Mouse (Mus musculus) kidney, postnatal 0 days (tissue): ENCODE results near the gene Gata2. TPM values are rescaled to one million over a fixed set of nuclear protein-coding genes. Genes with fewer than 3 reads are reported as not detected.
"Not testable (repeated sequence)": the region's sequence is repeated elsewhere in the genome, so short reads cannot be mapped to it uniquely, and the experiment has no call there.

Experiments
- ATAC-seq: fragments of 200-750 bp; cut with Nextera tagmentation; replicated peaks from 2 replicates; pipeline ENCODE4 v1.8.0; 2017; ENCODE audit warnings: low read depth, moderate number of reproducible peaks, moderate TSS enrichment, moderate library complexity; ENCODE audit not compliant: low FRiP score
- DNase-seq: peaks from one replicate; pipeline ENCODE4 v3.0.0-alpha.2; 2016; ENCODE audit warnings: low spot score
- H3K27ac ChIP-seq: fragments of 300-500 bp; sonication (generic); 2 replicates; pipeline ENCODE4 v1.5.1; 2014; ENCODE audit warnings: mild to moderate bottlenecking
- H3K27me3 ChIP-seq: fragments of 300-500 bp; sonication (generic); 2 replicates; pipeline ENCODE4 v1.6.1; 2014; ENCODE audit warnings: low read length, mixed read lengths; ENCODE audit not compliant: insufficient read depth
- H3K36me3 ChIP-seq: fragments of 300-500 bp; sonication (generic); 2 replicates; pipeline ENCODE4 v1.6.1; 2014; ENCODE audit warnings: low read length, mixed read lengths; ENCODE audit not compliant: insufficient read depth
- H3K4me1 ChIP-seq: fragments of 300-500 bp; sonication (generic); replicated peaks from 2 replicates; pipeline ENCODE4 v1.6.1; 2014; ENCODE audit warnings: antibody characterized with exemption, low read length, mixed read lengths; ENCODE audit not compliant: insufficient read depth
- H3K4me2 ChIP-seq: fragments of 300-500 bp; sonication (generic); 2 replicates; pipeline ENCODE4 v1.6.1; 2014; ENCODE audit warnings: mild to moderate bottlenecking, low read length, moderate library complexity, mixed read lengths
- H3K4me3 ChIP-seq: fragments of 300-500 bp; sonication (generic); replicated peaks from 2 replicates; pipeline ENCODE4 v1.5.1; 2014; ENCODE audit warnings: low read depth, low read length
- H3K9ac ChIP-seq: fragments of 300-500 bp; sonication (generic); 2 replicates; pipeline ENCODE4 v1.6.1; 2014; ENCODE audit warnings: low read depth, low read length
- H3K9me3 ChIP-seq: fragments of 300-500 bp; sonication (generic); replicated peaks from 2 replicates; pipeline ENCODE4 v1.6.1; 2016; ENCODE audit warnings: low read length, inconsistent platforms, mixed read lengths
- CTCF ChIP-seq: IDR thresholded peaks from 2 replicates; pipeline ENCODE4 v1.5.1; 2016; ENCODE audit warnings: antibody characterized with exemption, low read depth, mild to moderate bottlenecking, moderate library complexity
- WGBS: fragments of 180-500 bp; shearing (Covaris S2); extraction: QIAGEN DNeasy Blood & Tissue Kit; methylation state at CpG from one replicate; pipeline ENCODE4 v1.1.7; 2014; 5-methylcytosine and 5-hydroxymethylcytosine counted together
- polyA plus RNA-seq: library from polyadenylated mRNA; unstranded; fragments of >200 nt; fragmentation: Nextera tagmentation; extraction: Ambion mirVana; gene quantifications from 2 replicates; pipeline ENCODE4 v1.2.1, GENCODE M21; 2015

Gata2 gene
- polyA plus RNA-seq, 1 experiment from 2014 or later, result 64.3 TPM

- TF ChIP-seq CTCF, result no peak
- no peak overlapping the region for H3K27ac ChIP-seq
Measured at GRCm38 (mm10) chr6:88152979-88153378, 40.7 kb upstream of the Gata2 start.

GRCm38 (mm10) chr6:88155614-88156013 is 38.1 kb upstream of the Gata2 start:
- H3K9ac ChIP-seq, DNase-seq, H3K27ac ChIP-seq, H3K9me3 ChIP-seq, H3K36me3 ChIP-seq, ATAC-seq, H3K27me3 ChIP-seq, H3K4me1 ChIP-seq, H3K4me3 ChIP-seq, H3K4me2 ChIP-seq: not testable (repeated sequence)
- WGBS, result 85% methylated on average over 6 of the region's 6 CpGs

More at GRCm38 (mm10) chr6:88152979-88153378, 40.7 kb upstream of the Gata2 start:
- Histone ChIP-seq H3K9me3 (no peaks in the 10 kb centered on the region), H3K4me1 (no peaks in the 10 kb centered on the region), H3K4me2 (no peak overlapping the region), H3K9ac (no peak overlapping the region), H3K36me3 (no peaks in the 10 kb centered on the region), H3K27me3 (no peaks in the 10 kb centered on the region), H3K4me3 (no peak overlapping the region)
- ATAC-seq (no peak), DNase-seq (no peak)
- WGBS, result 57% methylated on average over 6 of the region's 6 CpGs

GRCm38 (mm10) chr6:88158790-88159189 is 34.9 kb upstream of the Gata2 start:
- DNase-seq (no peak), ATAC-seq (no peak)
- 88% methylated on average over 5 of the region's 5 CpGs for WGBS
- no peaks in the 10 kb centered on the region for H3K27me3 ChIP-seq
- no peaks in the 10 kb centered on the region for H3K4me1 ChIP-seq
- H3K36me3 ChIP-seq, result no peaks in the 10 kb centered on the region
- H3K27ac ChIP-seq, result no peak overlapping the region
- H3K4me3 ChIP-seq, result no peak overlapping the region
- TF ChIP-seq CTCF, result no peak
- H3K9ac ChIP-seq, result no peak overlapping the region
- no peak overlapping the region for H3K4me2 ChIP-seq
- H3K9me3 ChIP-seq, result no peaks in the 10 kb centered on the region

- no peak for DNase-seq
- no peak overlapping the region for H3K4me3 ChIP-seq
- no peaks in the 10 kb centered on the region for H3K4me1 ChIP-seq
- WGBS, result 96% methylated on average over 9 of the region's 9 CpGs
- H3K9me3 ChIP-seq, result no peaks in the 10 kb centered on the region
- no peak overlapping the region for H3K9ac ChIP-seq
- ATAC-seq, result no peak
- no peaks in the 10 kb centered on the region for H3K27me3 ChIP-seq
- H3K36me3 ChIP-seq, result no peaks in the 10 kb centered on the region
- no peak overlapping the region for H3K4me2 ChIP-seq
- TF ChIP-seq CTCF, result no peak
- H3K27ac ChIP-seq, result no peak overlapping the region
Measured at GRCm38 (mm10) chr6:88166054-88166453, 27.6 kb upstream of the Gata2 start.

DNA sequence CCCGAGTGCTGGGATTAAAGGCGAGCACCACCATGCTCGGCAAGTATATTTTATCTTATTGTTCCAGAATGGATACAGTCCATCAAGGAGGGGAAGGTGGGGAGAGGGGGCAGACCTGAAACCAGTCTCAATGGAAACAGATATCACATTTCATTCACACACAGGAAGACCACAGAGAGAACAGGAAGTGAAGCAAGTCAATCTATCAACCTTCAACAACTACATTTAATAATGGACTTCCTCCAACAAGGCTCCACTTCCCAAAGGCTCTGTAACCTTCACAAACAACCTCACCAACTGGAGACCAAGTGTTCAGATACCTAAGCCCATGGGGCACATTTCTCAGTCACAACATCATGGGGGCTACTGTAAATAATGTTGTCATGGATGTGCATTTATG is 19.5 kb upstream of the Gata2 start:
- no peaks in the 10 kb centered on the region for H3K4me1 ChIP-seq
- no peak overlapping the region for H3K9ac ChIP-seq
- no peak for TF ChIP-seq CTCF
- no peak overlapping the region for H3K27ac ChIP-seq
- H3K27me3 ChIP-seq, result no peaks in the 10 kb centered on the region
- H3K9me3 ChIP-seq, result no peaks in the 10 kb centered on the region
- H3K4me2 ChIP-seq, result no peak overlapping the region
- ATAC-seq, result no peak
- WGBS, result 90% methylated on average over 3 of the region's 3 CpGs
- no peaks in the 10 kb centered on the region for H3K36me3 ChIP-seq
- no peak for DNase-seq
- no peak overlapping the region for H3K4me3 ChIP-seq

- Histone ChIP-seq H3K36me3 (no peaks in the 10 kb centered on the region), H3K4me1 (no peaks in the 10 kb centered on the region), H3K4me3 (no peak overlapping the region), H3K27ac (no peak overlapping the region), H3K27me3 (no peaks in the 10 kb centered on the region), H3K9me3 (no peaks in the 10 kb centered on the region), H3K4me2 (no peak overlapping the region), H3K9ac (no peak overlapping the region)
- no peak for ATAC-seq
- TF ChIP-seq CTCF, result no peak
- no peak for DNase-seq
- WGBS, result 92% methylated on average over 2 of the region's 2 CpGs
Measured at GRCm38 (mm10) chr6:88174676-88175075, 19.0 kb upstream of the Gata2 start.

DNA sequence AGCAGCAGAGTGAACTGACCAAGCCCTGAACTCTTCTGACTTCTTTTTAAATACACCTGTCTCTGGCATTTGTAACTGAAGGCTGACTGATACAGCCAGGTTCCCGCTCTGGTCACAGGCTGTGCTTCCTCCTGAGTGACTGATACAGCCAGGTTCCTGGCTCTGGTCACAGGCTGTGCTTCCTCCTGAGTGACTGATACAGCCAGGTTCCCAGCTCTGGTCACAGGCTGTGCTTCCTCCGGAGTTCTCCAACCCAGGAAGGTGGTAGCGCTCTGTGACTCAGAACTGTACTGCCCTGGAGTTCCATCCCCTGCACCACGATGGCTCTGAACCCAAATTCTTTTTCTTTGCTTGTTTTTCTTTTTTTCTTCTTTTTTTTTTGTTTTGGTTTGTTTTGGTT is 9.0 kb upstream of the Gata2 start:
- no peak for TF ChIP-seq CTCF
- Histone ChIP-seq H3K27ac (no peak overlapping the region), H3K36me3 (no peaks in the 10 kb centered on the region), H3K9ac (no peak overlapping the region), H3K27me3 (peaks cover 16% of the 10 kb centered on the region), H3K9me3 (no peaks in the 10 kb centered on the region), H3K4me3 (no peak overlapping the region), H3K4me1 (no peaks in the 10 kb centered on the region; the same call in 1 of the 2 replicates), H3K4me2 (no peak overlapping the region)
- DNase-seq (no peak), ATAC-seq (no peak)
- 60% methylated on average over 4 of the region's 4 CpGs for WGBS
